Mouse (Mus musculus) E14TG2a.4 (cell line): ENCODE results near the gene Togaram2.

ENCODE experiments used
- H3K27me3 ChIP-seq: 2 replicates; pipeline ENCODE4 v1.6.1; 2014; ENCODE audit warnings: low read length, control low read depth; ENCODE audit not compliant: insufficient read depth
- H3K36me3 ChIP-seq: 2 replicates; pipeline ENCODE4 v1.6.1; 2014; ENCODE audit warnings: low read length, control low read depth; ENCODE audit not compliant: insufficient read depth
- H3K4me1 ChIP-seq: replicated peaks from 2 replicates; pipeline ENCODE4 v1.6.1; 2014; ENCODE audit warnings: low read depth, low read length, control low read depth
- H3K4me3 ChIP-seq: replicated peaks from 2 replicates; pipeline ENCODE4 v1.5.1; 2014; ENCODE audit warnings: mild to moderate bottlenecking, low read length
- H3K9me3 ChIP-seq: 2 replicates; pipeline ENCODE4 v1.6.1; 2014; ENCODE audit warnings: low read length, control low read depth
- CTCF ChIP-seq: conservative IDR thresholded peaks from 2 replicates; pipeline ENCODE4 v1.5.1; 2014; ENCODE audit warnings: low read length
- NANOG ChIP-seq: IDR thresholded peaks from 2 replicates; pipeline ENCODE4 v1.6.1; 2014; ENCODE audit warnings: borderline replicate concordance, low read length, mixed read lengths
- POU5F1 ChIP-seq: IDR thresholded peaks from 2 replicates; pipeline ENCODE4 v1.6.1; 2014; ENCODE audit warnings: low read length, borderline replicate concordance

The Togaram2 gene

GRCm38 (mm10) chr17:71697896-71698618 is 25.0 kb downstream of the Togaram2 start:
- no peaks in the 10 kb centered on the region for H3K36me3 ChIP-seq
- H3K4me3 ChIP-seq = no peak overlapping the region
- H3K9me3 ChIP-seq = no peaks in the 10 kb centered on the region
- H3K27me3 ChIP-seq = peaks cover 48% of the 10 kb centered on the region
- peaks cover 7% of the 10 kb centered on the region; the same call in 1 of the 2 replicates for H3K4me1 ChIP-seq
- TF ChIP-seq POU5F1 (no peak), NANOG (no peak)

GRCm38 (mm10) chr17:71698619-71698956 is 25.5 kb downstream of the Togaram2 start:
- H3K27me3 ChIP-seq = peaks cover 48% of the 10 kb centered on the region
- H3K9me3 ChIP-seq = no peaks in the 10 kb centered on the region
- H3K4me3 ChIP-seq = no peak overlapping the region
- TF ChIP-seq CTCF (no peak), NANOG (no peak), POU5F1 (no peak)
- H3K4me1 ChIP-seq = peaks cover 1% of the 10 kb centered on the region; the same call in 1 of the 2 replicates
- H3K36me3 ChIP-seq = no peaks in the 10 kb centered on the region

GRCm38 (mm10) chr17:71705113-71705512 is 32.1 kb downstream of the Togaram2 start:
- peaks cover 7% of the 10 kb centered on the region for H3K9me3 ChIP-seq
- H3K4me1 ChIP-seq = peaks cover 19% of the 10 kb centered on the region
- peaks cover 15% of the 10 kb centered on the region for H3K27me3 ChIP-seq
- TF ChIP-seq NANOG = no peak
- no peak for TF ChIP-seq POU5F1
- no peak for TF ChIP-seq CTCF
- H3K4me3 ChIP-seq = no peak overlapping the region
- H3K36me3 ChIP-seq = no peaks in the 10 kb centered on the region

GRCm38 (mm10) chr17:71705550-71706480 is 32.8 kb downstream of the Togaram2 start:
- H3K36me3 ChIP-seq = no peaks in the 10 kb centered on the region
- H3K4me1 ChIP-seq = peaks cover 25% of the 10 kb centered on the region
- H3K27me3 ChIP-seq = peaks cover 9% of the 10 kb centered on the region; the same call in 1 of the 2 replicates
- no peak overlapping the region for H3K4me3 ChIP-seq
- no peak for TF ChIP-seq POU5F1
- no peak for TF ChIP-seq NANOG
- no peak for TF ChIP-seq CTCF
- H3K9me3 ChIP-seq = peaks cover 7% of the 10 kb centered on the region

- H3K27me3 ChIP-seq = peaks cover 5% of the 10 kb centered on the region; the same call in 1 of the 2 replicates
- H3K36me3 ChIP-seq = no peaks in the 10 kb centered on the region
- peaks cover 25% of the 10 kb centered on the region for H3K4me1 ChIP-seq
- H3K9me3 ChIP-seq = peaks cover 7% of the 10 kb centered on the region
- TF ChIP-seq CTCF (no peak), NANOG (no peak), POU5F1 (no peak)
- no peak overlapping the region for H3K4me3 ChIP-seq
These were observed 34.7 kb downstream of the Togaram2 start for GRCm38 (mm10) chr17:71707715-71708114.

GRCm38 (mm10) chr17:71712279-71712678 is 39.2 kb downstream of the Togaram2 start:
- no peaks in the 10 kb centered on the region for H3K9me3 ChIP-seq
- H3K36me3 ChIP-seq = no peaks in the 10 kb centered on the region
- peaks cover 17% of the 10 kb centered on the region for H3K4me1 ChIP-seq
- H3K4me3 ChIP-seq = no peak overlapping the region
- TF ChIP-seq NANOG (no peak), POU5F1 (no peak), CTCF (no peak)
- H3K27me3 ChIP-seq = peaks cover 18% of the 10 kb centered on the region

- H3K4me3 ChIP-seq = no peak overlapping the region
- no peaks in the 10 kb centered on the region for H3K36me3 ChIP-seq
- peaks cover 29% of the 10 kb centered on the region for H3K27me3 ChIP-seq
- H3K4me1 ChIP-seq = peaks cover 15% of the 10 kb centered on the region; the same call in 1 of the 2 replicates
- no peaks in the 10 kb centered on the region for H3K9me3 ChIP-seq
- TF ChIP-seq CTCF (no peak), NANOG (no peak), POU5F1 (no peak)
These were observed 42.0 kb downstream of the Togaram2 start for GRCm38 (mm10) chr17:71715034-71715433.

GRCm38 (mm10) chr17:71717881-71718625 is 45.0 kb downstream of the Togaram2 start:
- Histone ChIP-seq H3K9me3 (no peaks in the 10 kb centered on the region), H3K36me3 (no peaks in the 10 kb centered on the region), H3K4me1 (peaks cover 15% of the 10 kb centered on the region), H3K27me3 (peaks cover 29% of the 10 kb centered on the region), H3K4me3 (peak overlapping the region; percentile 70)
- TF ChIP-seq POU5F1 (no peak), NANOG (no peak), CTCF (no peak)
